Mouse (Mus musculus): Measurements from ENCODE around the gene Cdk5. TPM values are rescaled to one million over a fixed set of nuclear protein-coding genes. Genes with fewer than 3 reads are reported as not detected.
A peak's percentile ranks its signal among the peaks of the same experiment; 100 is the strongest.

Cdk5 gene
- polyA plus RNA-seq, 1 experiment from 2014 or later = 42.7 TPM

DNA sequence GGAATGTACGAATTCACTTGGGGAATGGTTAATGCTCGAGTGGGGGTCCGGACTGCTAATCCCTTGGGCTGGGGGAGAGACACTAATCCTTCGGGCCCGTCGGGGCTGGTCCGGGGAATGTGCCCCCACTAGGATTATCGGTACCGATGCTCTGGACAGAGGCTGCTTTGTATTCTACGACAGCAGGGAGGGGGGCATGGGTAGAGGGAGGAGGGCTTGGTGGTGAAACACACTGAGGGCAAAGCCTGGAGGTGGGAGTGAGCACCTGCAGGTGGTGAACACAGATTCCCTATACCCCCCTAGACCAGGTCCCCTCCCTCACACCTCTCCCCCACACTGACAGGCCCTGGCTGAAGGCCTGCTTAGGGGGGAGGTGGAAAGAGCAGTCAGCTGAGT is 2.7 kb upstream of the Cdk5 start:
- H3K27ac ChIP-seq = peak overlapping the region; percentile 85
- no peaks in the 10 kb centered on the region for H3K9me3 ChIP-seq
- WGBS = 2% methylated on average over 10 of the region's 10 CpGs
- peak; percentile 38 for DNase-seq (ENCODE audit: extremely low spot score, low spot score)
- peak overlapping the region; percentile 75 for H3K4me3 ChIP-seq
- H3K27me3 ChIP-seq (ENCODE audit: poor library complexity, severe bottlenecking) = peaks cover 19% of the 10 kb centered on the region
- H3K4me1 ChIP-seq = peaks cover 69% of the 10 kb centered on the region
- H3K36me3 ChIP-seq (replicated peaks) = peaks cover 32% of the 10 kb centered on the region

DNA sequence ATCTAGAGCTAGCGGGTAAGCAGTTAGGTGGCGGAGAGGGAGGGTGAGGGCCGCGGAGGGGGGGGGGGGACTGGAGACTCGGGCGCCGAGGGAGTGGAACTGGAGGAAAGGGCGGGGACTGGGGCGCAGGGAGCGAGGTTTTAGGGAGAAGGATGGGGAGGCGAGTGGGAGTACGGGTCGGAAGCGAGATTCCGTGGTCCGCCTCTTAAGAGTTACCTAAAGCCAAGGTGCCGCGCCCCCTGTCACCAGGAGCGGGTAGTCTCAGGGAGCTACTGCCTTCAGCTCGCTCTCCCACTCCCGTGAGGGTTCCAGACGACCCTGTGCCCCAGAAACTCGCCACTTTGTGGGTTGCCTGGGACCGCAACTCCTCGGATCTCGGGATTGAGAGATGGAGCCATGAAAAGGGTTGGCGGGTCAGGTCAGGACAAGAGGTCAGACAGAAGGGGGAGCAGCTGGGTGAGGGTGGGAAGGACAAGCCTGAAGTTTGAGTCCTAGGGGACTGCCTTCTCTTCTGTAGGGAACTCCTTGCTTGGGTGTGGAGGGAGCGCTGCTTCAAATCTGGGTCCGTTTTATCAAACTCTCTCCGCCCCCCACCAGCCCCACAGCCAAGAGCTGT is 2.2 kb upstream of the Cdk5 start:
- Histone ChIP-seq H3K4me1 (peaks cover 69% of the 10 kb centered on the region), H3K27ac (peak overlapping the region; percentile 85), H3K27me3 (ENCODE audit: poor library complexity, severe bottlenecking) (peaks cover 19% of the 10 kb centered on the region), H3K36me3 (replicated peaks) (peaks cover 32% of the 10 kb centered on the region), H3K4me3 (peak overlapping the region; percentile 75), H3K9me3 (no peaks in the 10 kb centered on the region)
- under 1% methylated on average over 29 of the region's 30 CpGs for WGBS
- DNase-seq (ENCODE audit: extremely low spot score, low spot score) = peak; percentile 70

GRCm38 (mm10) chr5:24424861-24425411 is 1.6 kb upstream of the Cdk5 start:
- DNase-seq (ENCODE audit: extremely low spot score, low spot score) = peak; percentile 75
- H3K36me3 ChIP-seq (replicated peaks) = peaks cover 32% of the 10 kb centered on the region
- no peaks in the 10 kb centered on the region for H3K9me3 ChIP-seq
- H3K27me3 ChIP-seq (ENCODE audit: poor library complexity, severe bottlenecking) = peaks cover 19% of the 10 kb centered on the region
- peak overlapping the region; percentile 75 for H3K4me3 ChIP-seq
- H3K27ac ChIP-seq = peak overlapping the region; percentile 85
- WGBS = 1% methylated on average over 57 of the region's 60 CpGs
- peaks cover 69% of the 10 kb centered on the region for H3K4me1 ChIP-seq

DNA sequence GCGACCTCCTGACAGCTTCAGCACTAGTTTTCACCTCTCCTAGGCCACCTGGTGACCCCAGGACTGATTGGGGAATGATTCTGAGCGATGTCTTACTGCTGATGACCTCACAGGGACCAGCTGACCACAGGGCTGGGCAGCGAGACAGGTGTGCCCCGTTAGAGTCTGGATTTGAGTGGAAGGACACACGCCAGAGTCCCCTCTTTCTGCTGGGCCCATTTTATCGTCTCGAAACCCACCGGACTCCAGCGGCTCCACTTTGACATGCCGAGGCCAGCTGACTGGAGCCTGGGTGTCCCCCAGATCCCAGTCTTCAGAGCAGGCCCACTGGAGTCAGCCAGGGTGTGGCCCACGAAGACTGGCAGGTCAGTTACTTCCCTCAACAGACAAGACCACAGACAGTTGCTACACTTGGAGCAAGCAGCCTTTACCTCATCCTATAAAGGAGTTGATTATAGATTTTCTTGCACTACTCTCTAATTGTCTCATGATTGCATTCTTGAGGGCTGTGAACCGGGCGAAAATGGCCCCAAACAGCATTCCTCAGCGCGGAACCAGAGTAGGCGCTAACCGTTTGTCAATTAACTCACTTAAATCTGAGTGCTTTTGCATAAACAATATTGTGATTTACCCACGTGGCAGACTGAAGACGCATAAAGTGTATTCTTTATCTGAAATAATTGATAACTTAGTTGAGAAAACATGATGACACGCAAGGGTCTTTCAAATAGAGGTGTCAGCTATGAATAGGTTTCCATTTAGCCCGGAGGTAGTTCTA is 863 bp upstream of the Cdk5 start:
- Histone ChIP-seq H3K4me1 (peaks cover 68% of the 10 kb centered on the region), H3K27me3 (ENCODE audit: poor library complexity, severe bottlenecking) (peaks cover 19% of the 10 kb centered on the region), H3K27ac (peak overlapping the region; percentile 85), H3K9me3 (no peaks in the 10 kb centered on the region), H3K4me3 (peak overlapping the region; percentile 75), H3K36me3 (replicated peaks) (peaks cover 32% of the 10 kb centered on the region)
- DNase-seq (ENCODE audit: extremely low spot score, low spot score) = no peak
- WGBS = 14% methylated on average over 21 of the region's 21 CpGs

GRCm38 (mm10) chr5:24420381-24420780 is 2.9 kb downstream of the Cdk5 start:
- 89% methylated on average over 9 of the region's 9 CpGs for WGBS

DNA sequence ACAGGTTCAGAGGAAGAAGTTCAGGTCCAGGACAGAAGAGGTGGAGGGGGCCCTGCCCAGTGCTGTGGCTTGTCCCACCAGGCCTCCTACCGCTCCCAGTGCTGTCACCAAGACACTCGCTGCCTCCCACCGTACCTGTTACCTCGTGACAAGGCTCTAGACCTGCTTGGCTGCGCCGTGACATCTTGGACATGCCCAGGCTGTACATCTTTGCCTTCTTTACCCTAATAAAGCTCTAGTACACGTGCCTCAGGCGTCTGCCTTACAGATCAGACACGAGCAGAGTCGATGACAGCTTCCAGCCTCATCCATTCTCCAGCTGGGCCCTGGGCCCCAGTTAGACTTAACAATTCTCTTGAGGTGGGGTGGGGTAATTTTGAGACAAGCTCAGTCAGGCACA is 5.7 kb downstream of the Cdk5 start:
- Histone ChIP-seq H3K9me3 (no peaks in the 10 kb centered on the region), H3K4me3 (no peak overlapping the region), H3K36me3 (replicated peaks) (peaks cover 36% of the 10 kb centered on the region), H3K27me3 (ENCODE audit: poor library complexity, severe bottlenecking) (peaks cover 10% of the 10 kb centered on the region), H3K27ac (no peak overlapping the region), H3K4me1 (peaks cover 34% of the 10 kb centered on the region)
- no peak for DNase-seq (ENCODE audit: extremely low spot score, low spot score)
- 93% methylated on average over 10 of the region's 10 CpGs for WGBS

More at GRCm38 (mm10) chr5:24420381-24420780, 2.9 kb downstream of the Cdk5 start:
- Histone ChIP-seq H3K27me3 (ENCODE audit: poor library complexity, severe bottlenecking) (peaks cover 7% of the 10 kb centered on the region), H3K36me3 (replicated peaks) (peaks cover 36% of the 10 kb centered on the region), H3K9me3 (no peaks in the 10 kb centered on the region), H3K4me3 (no peak overlapping the region), H3K4me1 (peaks cover 45% of the 10 kb centered on the region), H3K27ac (no peak overlapping the region)
- no peak for DNase-seq (ENCODE audit: extremely low spot score, low spot score)

DNA sequence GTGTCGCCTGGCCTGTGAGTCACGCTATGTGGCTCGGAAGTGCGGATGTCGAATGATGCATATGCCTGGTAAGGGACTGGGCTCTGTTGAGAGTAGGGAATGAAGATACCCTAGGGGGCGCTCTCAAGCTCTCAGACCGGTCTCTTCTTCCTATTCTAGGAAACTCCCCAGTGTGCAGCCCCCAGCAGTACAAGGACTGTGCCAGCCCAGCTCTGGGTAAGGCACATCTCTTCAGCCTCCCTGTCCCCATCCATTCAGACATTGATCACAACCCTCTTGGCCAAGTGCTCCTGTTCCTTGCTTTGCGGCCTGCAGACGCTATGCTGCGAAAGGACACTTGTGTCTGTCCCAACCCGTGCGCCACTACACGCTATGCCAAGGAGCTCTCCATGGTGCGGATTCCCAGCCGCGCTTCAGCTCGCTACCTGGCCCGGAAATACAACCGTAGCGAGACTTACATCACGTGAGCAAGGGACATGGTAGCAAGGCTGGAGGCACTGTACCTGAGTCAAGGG is 7.1 kb downstream of the Cdk5 start:
- peak; percentile 47 for DNase-seq (ENCODE audit: extremely low spot score, low spot score)
- Histone ChIP-seq H3K4me3 (no peak overlapping the region), H3K27ac (no peak overlapping the region), H3K9me3 (no peaks in the 10 kb centered on the region), H3K36me3 (replicated peaks) (peaks cover 29% of the 10 kb centered on the region), H3K4me1 (peaks cover 28% of the 10 kb centered on the region), H3K27me3 (ENCODE audit: poor library complexity, severe bottlenecking) (peaks cover 10% of the 10 kb centered on the region)
- WGBS = 4% methylated on average over 21 of the region's 21 CpGs

- Histone ChIP-seq H3K4me3 (no peak overlapping the region), H3K36me3 (replicated peaks) (peaks cover 11% of the 10 kb centered on the region), H3K4me1 (peaks cover 33% of the 10 kb centered on the region), H3K27me3 (ENCODE audit: poor library complexity, severe bottlenecking) (peaks cover 10% of the 10 kb centered on the region), H3K9me3 (no peaks in the 10 kb centered on the region), H3K27ac (no peak overlapping the region)
- DNase-seq (ENCODE audit: extremely low spot score, low spot score) = no peak
- 88% methylated on average over 13 of the region's 13 CpGs for WGBS
Measured at GRCm38 (mm10) chr5:24413938-24414337, 9.4 kb downstream of the Cdk5 start.

DNA sequence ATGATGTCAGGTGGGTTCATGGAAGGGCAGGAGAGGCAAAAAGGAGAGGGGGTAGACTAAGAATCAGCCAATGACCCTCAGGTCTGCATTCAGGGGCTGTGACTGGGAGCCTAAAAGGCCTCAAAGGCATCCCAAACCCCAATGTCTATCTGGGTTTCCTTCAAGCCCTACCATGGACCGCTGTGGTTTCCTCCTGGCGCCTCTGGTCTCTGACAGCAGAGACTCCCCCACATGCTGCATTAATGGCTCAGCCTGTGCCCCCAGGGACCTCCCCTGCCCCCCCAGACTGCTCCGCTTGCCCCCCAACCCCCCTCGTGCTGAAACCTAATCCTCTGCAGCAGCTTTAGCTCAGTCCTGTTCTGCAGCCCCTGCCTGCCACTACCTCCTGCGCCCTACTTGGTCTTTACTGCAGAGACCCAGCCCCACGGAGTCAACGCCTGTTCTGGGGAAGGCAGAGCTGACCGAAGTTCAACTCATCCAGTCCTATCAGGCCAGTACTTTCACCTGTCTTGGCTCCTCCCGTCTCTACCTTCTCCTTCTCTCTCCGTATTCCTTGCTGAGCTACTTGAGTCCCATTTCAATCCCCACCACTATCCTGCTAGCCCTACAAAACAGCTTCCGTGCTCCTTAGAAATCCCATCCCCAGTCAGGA is 10.2 kb downstream of the Cdk5 start, which contains the start of gene Asic3:
Asic3 (plus strand) TSS at position 351 of the 652 bp plus-strand sequence.
- Histone ChIP-seq H3K27me3 (ENCODE audit: poor library complexity, severe bottlenecking) (peaks cover 10% of the 10 kb centered on the region), H3K9me3 (no peaks in the 10 kb centered on the region), H3K4me1 (peaks cover 35% of the 10 kb centered on the region), H3K36me3 (replicated peaks) (peaks cover 12% of the 10 kb centered on the region), H3K27ac (no peak within 1 kb of the TSS), H3K4me3 (no peak within 1 kb of the TSS)
- WGBS = 51% methylated on average over 11 of the region's 11 CpGs
- no peak for DNase-seq (ENCODE audit: extremely low spot score, low spot score)

- Histone ChIP-seq H3K4me3 (no peak overlapping the region), H3K27ac (no peak overlapping the region), H3K27me3 (ENCODE audit: poor library complexity, severe bottlenecking) (peaks cover 10% of the 10 kb centered on the region), H3K36me3 (replicated peaks) (peaks cover 23% of the 10 kb centered on the region), H3K4me1 (peaks cover 35% of the 10 kb centered on the region), H3K9me3 (no peaks in the 10 kb centered on the region)
- WGBS = 92% methylated on average over 2 of the region's 2 CpGs
- DNase-seq (ENCODE audit: extremely low spot score, low spot score) = no peak
Measured at GRCm38 (mm10) chr5:24412063-24412462, 11.3 kb downstream of the Cdk5 start.

GRCm38 (mm10) chr5:24409466-24409865 is 13.9 kb downstream of the Cdk5 start:
- H3K4me1 ChIP-seq = peaks cover 18% of the 10 kb centered on the region; the same call in 1 of the 2 replicates
- no peak overlapping the region for H3K4me3 ChIP-seq
- H3K9me3 ChIP-seq = no peaks in the 10 kb centered on the region
- peaks cover 47% of the 10 kb centered on the region for H3K36me3 ChIP-seq (replicated peaks)
- no peak overlapping the region for H3K27ac ChIP-seq
- WGBS = 87% methylated on average over 2 of the region's 2 CpGs
- no peak for DNase-seq (ENCODE audit: extremely low spot score, low spot score)
- H3K27me3 ChIP-seq (ENCODE audit: poor library complexity, severe bottlenecking) = no peaks in the 10 kb centered on the region

- Histone ChIP-seq H3K9me3 (no peaks in the 10 kb centered on the region), H3K36me3 (replicated peaks) (peaks cover 54% of the 10 kb centered on the region), H3K27me3 (ENCODE audit: poor library complexity, severe bottlenecking) (no peaks in the 10 kb centered on the region), H3K27ac (no peak overlapping the region), H3K4me1 (peaks cover 16% of the 10 kb centered on the region; the same call in 1 of the 2 replicates), H3K4me3 (no peak overlapping the region)
- no peak for DNase-seq (ENCODE audit: extremely low spot score, low spot score)
- WGBS = 94% methylated on average over 13 of the region's 13 CpGs
Measured at GRCm38 (mm10) chr5:24408651-24409050, 14.7 kb downstream of the Cdk5 start.
